Mouse (Mus musculus) neural tube, embryonic 14.5 days (tissue): ENCODE measurements around the gene Gm3417. TPM values are rescaled to one million over a fixed set of nuclear protein-coding genes. Genes with fewer than 3 reads are reported as not detected.
"Not testable (repeated sequence)": the region's sequence is repeated elsewhere in the genome, so short reads cannot be mapped to it uniquely, and the experiment has no call there.

Source experiments
- ATAC-seq: fragments of 200-750 bp; cut with Nextera tagmentation; 2 replicates; pipeline ENCODE4 v1.8.0; 2017; ENCODE audit warnings: low read depth, mild to moderate bottlenecking, moderate TSS enrichment, moderate library complexity
- H3K27ac ChIP-seq: fragments of 300-500 bp; sonication (generic); 2 replicates; pipeline ENCODE4 v1.5.1; 2014; ENCODE audit warnings: low read depth, mild to moderate bottlenecking, control low read depth, low read length, moderate library complexity, mixed read lengths
- H3K27me3 ChIP-seq: fragments of 300-500 bp; sonication (generic); 2 replicates; pipeline ENCODE4 v1.6.1; 2014; ENCODE audit warnings: low read length; ENCODE audit not compliant: control insufficient read depth, insufficient read depth
- H3K36me3 ChIP-seq: fragments of 300-500 bp; sonication (generic); 2 replicates; pipeline ENCODE4 v1.6.1; 2014; ENCODE audit warnings: low read length, mixed read lengths; ENCODE audit not compliant: control insufficient read depth, insufficient read depth
- H3K4me1 ChIP-seq: fragments of 300-500 bp; sonication (generic); 2 replicates; pipeline ENCODE4 v1.6.1; 2014; ENCODE audit warnings: low read length; ENCODE audit not compliant: control insufficient read depth, insufficient read depth
- H3K4me2 ChIP-seq: fragments of 300-500 bp; sonication (generic); 2 replicates; pipeline ENCODE4 v1.6.1; 2014; ENCODE audit warnings: mild to moderate bottlenecking, low read depth, low read length, control low read depth
- H3K4me3 ChIP-seq: fragments of 300-500 bp; sonication (generic); 2 replicates; pipeline ENCODE4 v1.5.1; 2014; ENCODE audit warnings: low read depth, low read length, control low read depth, mixed read lengths
- H3K9ac ChIP-seq: fragments of 300-500 bp; sonication (generic); replicated peaks from 2 replicates; pipeline ENCODE4 v1.6.1; 2014; ENCODE audit warnings: low read depth, mild to moderate bottlenecking, control low read depth, low read length, mixed read lengths
- H3K9me3 ChIP-seq: fragments of 300-500 bp; sonication (generic); 2 replicates; pipeline ENCODE4 v1.6.1; 2016; ENCODE audit warnings: low read length; ENCODE audit not compliant: control insufficient read depth
- WGBS: fragments of 180-500 bp; shearing (Covaris S2); extraction: QIAGEN DNeasy Blood & Tissue Kit; methylation state at CpG from one replicate; pipeline ENCODE4 v1.1.7; 2014; 5-methylcytosine and 5-hydroxymethylcytosine counted together
- polyA plus RNA-seq: library from polyadenylated mRNA; unstranded; fragments of >200 nt; fragmentation: Nextera tagmentation; extraction: Ambion mirVana; gene quantifications from 2 replicates; pipeline ENCODE4 v1.2.1, GENCODE M21; 2014

The Gm3417 gene
- polyA plus RNA-seq, 1 experiment from 2014 or later, result not detected

- H3K27ac ChIP-seq, H3K27me3 ChIP-seq, H3K36me3 ChIP-seq, H3K9me3 ChIP-seq, H3K4me1 ChIP-seq, H3K9ac ChIP-seq, H3K4me3 ChIP-seq, H3K4me2 ChIP-seq, ATAC-seq: not testable (repeated sequence)
- WGBS, result no CpG with 5 or more reads among the region's 5 CpGs
Measured at GRCm38 (mm10) chr17:14994140-14994539, 15.6 kb upstream of the Gm3417 start.

DNA sequence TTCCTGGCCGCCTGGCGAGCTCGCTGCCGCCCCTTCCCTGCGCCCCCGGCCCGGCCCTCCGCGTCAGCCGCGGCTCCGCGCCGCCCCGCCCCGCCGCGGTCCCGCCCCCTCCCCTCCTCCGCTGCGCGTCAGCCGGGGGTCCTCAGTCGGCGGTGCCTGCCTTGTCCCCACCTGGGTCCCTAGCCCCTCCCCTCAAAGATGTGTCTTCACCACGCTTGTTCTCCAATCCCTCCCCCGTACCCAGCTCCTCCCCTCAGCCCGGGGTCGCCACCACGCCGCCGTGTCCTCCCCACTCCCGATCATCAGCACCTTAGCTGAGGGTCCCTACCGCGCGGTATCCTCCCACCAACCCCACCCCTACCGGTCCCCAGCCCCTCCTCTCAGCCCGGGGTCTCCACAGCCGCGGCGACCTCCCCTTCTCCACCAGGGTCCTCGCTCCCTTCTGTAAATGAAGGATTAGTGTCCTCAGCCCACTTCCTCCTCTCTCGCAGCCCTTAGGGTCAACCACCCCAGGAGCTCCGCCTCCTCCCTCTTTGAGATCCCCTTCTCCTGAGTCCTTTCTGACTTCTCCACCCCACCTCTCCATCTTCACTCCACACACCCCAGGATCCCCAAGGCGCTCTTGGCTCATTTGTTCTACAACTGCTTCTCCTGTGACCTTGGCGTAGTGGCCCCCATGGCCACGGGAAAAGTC lies 14.7 kb upstream of the Gm3417 start:
- not testable (repeated sequence) for H3K27me3 ChIP-seq, H3K9me3 ChIP-seq, H3K9ac ChIP-seq, H3K27ac ChIP-seq, H3K4me1 ChIP-seq, H3K4me2 ChIP-seq, H3K36me3 ChIP-seq, H3K4me3 ChIP-seq
- WGBS, result no CpG with 5 or more reads among the region's 47 CpGs
- ATAC-seq, result peak; percentile 92

GRCm38 (mm10) chr17:14992522-14993138 lies 14.0 kb upstream of the Gm3417 start:
- not testable (repeated sequence) for H3K27me3 ChIP-seq, H3K4me3 ChIP-seq, H3K27ac ChIP-seq, H3K9ac ChIP-seq, H3K4me2 ChIP-seq, H3K9me3 ChIP-seq, H3K4me1 ChIP-seq, H3K36me3 ChIP-seq
- no CpG with 5 or more reads among the region's 98 CpGs for WGBS
- ATAC-seq, result peak; percentile 83

DNA sequence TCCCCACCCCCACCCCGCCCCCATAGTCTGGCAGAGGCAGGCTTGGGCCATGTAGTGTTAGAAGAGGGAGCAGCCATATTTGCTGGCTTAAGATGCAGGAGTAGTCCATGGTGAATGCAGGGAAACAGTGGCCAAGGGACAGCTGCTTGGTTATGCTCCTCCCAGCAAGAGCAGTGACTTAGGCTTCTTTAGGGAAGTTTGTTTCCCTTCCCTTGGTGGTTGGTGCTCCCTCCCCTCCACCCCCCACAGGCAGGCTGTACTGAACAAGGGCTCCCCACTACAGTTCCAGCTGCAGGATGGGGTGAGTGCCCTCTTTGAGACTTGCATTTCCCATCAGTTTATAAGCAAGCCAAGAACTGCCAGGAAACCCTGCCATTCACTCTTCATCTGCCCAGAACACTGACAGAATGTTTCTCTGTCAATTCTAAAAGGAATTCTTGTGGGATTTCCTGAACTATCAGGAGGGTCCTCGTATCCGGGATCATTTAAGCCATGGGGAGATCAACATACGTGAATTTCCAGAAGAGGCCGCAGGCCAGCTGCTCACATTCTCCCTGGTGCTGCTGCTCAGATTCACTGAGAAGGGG lies 11.6 kb upstream of the Gm3417 start:
- H3K9ac ChIP-seq, H3K36me3 ChIP-seq, H3K9me3 ChIP-seq, H3K4me3 ChIP-seq, ATAC-seq, H3K4me1 ChIP-seq, H3K27me3 ChIP-seq, H3K27ac ChIP-seq, H3K4me2 ChIP-seq: not testable (repeated sequence)
- WGBS, result 71% methylated on average over 4 of the region's 5 CpGs

DNA sequence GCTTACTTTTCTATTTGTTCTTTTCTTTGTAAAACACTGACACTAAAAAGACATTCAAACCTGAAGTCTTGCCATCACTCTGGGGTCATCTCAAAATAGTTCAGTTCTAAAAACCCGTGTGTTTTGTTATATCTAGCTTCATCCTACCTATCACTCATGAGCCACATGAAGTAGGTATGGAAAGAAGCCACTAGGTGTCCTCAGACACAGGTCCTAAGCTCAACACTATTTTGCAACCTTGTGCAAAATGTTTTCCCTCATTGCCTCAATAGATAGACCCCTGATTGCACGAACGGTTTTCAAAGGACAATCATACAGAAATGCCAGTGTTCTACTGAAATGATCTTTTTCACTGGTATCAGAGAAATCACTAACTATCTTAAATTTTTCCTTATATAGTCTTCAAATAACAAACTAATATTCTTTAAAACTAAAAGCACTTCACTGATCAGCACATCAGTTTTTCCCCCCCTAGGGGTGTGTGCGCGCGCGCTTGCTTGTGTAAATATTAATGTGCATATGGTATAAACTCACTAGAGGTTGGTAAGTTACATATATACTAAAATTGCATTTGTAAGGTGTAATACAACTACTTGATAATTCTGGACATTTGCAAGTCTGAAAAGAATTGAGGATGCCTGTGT lies 750 bp downstream of the Gm3417 start:
- not testable (repeated sequence) for H3K27ac ChIP-seq, H3K36me3 ChIP-seq, H3K4me2 ChIP-seq, H3K4me1 ChIP-seq, H3K27me3 ChIP-seq, H3K4me3 ChIP-seq, ATAC-seq, H3K9ac ChIP-seq, H3K9me3 ChIP-seq
- 5% methylated on average over 4 of the region's 7 CpGs for WGBS

- not testable (repeated sequence) for H3K4me2 ChIP-seq, H3K36me3 ChIP-seq, H3K27me3 ChIP-seq, H3K9ac ChIP-seq, H3K27ac ChIP-seq, H3K4me3 ChIP-seq, H3K4me1 ChIP-seq, ATAC-seq, H3K9me3 ChIP-seq
- WGBS, result no CpG with 5 or more reads among the region's 6 CpGs
Measured at GRCm38 (mm10) chr17:14968373-14968913, 10.1 kb downstream of the Gm3417 start.

GRCm38 (mm10) chr17:14961557-14962154 lies 16.9 kb downstream of the Gm3417 start:
- H3K4me1 ChIP-seq, H3K9me3 ChIP-seq, H3K27me3 ChIP-seq, H3K4me2 ChIP-seq, H3K9ac ChIP-seq, H3K4me3 ChIP-seq, H3K27ac ChIP-seq, H3K36me3 ChIP-seq: not testable (repeated sequence)
- ATAC-seq, result peak; percentile 94
- WGBS, result no CpG with 5 or more reads among the region's 44 CpGs

DNA sequence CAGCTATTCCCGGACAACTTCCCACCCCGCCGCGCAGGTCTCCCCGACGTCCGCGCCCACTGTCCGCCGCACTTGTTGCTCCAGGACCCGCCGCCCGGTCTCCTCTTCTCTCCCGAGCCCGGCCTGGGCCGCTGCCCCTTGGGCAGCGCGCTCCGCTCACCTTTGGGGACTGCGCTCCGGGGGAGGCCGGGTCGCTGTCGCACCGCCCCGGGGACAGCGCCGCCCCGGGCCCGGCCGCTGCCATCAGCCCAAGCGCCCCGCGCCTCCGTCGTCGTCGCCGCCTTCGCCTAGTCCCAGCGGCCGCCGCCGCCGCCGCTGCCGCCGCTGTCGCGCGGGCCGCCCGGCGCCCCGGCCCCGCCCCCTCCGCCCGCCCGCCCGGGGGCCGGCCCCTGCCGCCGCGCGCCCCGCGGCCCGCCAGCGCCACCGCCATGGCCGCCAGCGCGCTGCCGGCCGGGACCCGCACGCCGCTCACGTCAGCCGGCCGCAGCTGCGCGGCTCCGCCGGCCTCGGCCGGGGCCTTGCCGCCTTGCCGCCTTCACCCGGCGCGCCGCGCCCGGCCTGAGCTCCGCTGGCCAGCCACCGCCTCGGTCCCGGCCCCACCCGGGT lies 17.5 kb downstream of the Gm3417 start, which contains the start of gene Phf10:
Phf10 (minus strand) TSS at position 323 of the 606 bp plus-strand sequence.
- H3K36me3 ChIP-seq, H3K27me3 ChIP-seq, H3K4me1 ChIP-seq, H3K9me3 ChIP-seq, H3K27ac ChIP-seq: not testable (repeated sequence)
- Histone ChIP-seq H3K9ac (peak within 1 kb of the TSS; percentile 61), H3K4me2 (peak within 1 kb of the TSS; percentile 96), H3K4me3 (peak within 1 kb of the TSS; percentile 56)
- 0% methylated on average over 10 of the region's 100 CpGs for WGBS
- peak; percentile 82 for ATAC-seq
